Mouse (Mus musculus) lung, embryonic 14.5 days (tissue): ENCODE measurements around the gene Timd2. TPM values are rescaled to one million over a fixed set of nuclear protein-coding genes. Genes with fewer than 3 reads are reported as not detected.
A peak's percentile ranks its signal among the peaks of the same experiment; 100 is the strongest.
"Not testable (repeated sequence)": the region's sequence is repeated elsewhere in the genome, so short reads cannot be mapped to it uniquely, and the experiment has no call there.

ENCODE experiments used
- ATAC-seq: fragments of 200-750 bp; cut with Nextera tagmentation; 2 replicates; pipeline ENCODE4 v1.8.0; 2017; ENCODE audit warnings: mild to moderate bottlenecking, moderate TSS enrichment, moderate library complexity; ENCODE audit not compliant: insufficient read depth
- DNase-seq: peaks from one replicate; pipeline ENCODE4 v3.0.0-alpha.2; 2015
- H3K27ac ChIP-seq: fragments of 300-500 bp; sonication (generic); 2 replicates; pipeline ENCODE4 v1.5.1; 2014; ENCODE audit warnings: low read depth, mild to moderate bottlenecking, moderate library complexity
- H3K27me3 ChIP-seq: fragments of 300-500 bp; sonication (generic); 2 replicates; pipeline ENCODE4 v1.6.1; 2014; ENCODE audit warnings: low read length, control low read depth; ENCODE audit not compliant: insufficient read depth
- H3K36me3 ChIP-seq: fragments of 300-500 bp; sonication (generic); 2 replicates; pipeline ENCODE4 v1.6.1; 2014; ENCODE audit warnings: control low read depth; ENCODE audit not compliant: insufficient read depth
- H3K4me1 ChIP-seq: fragments of 300-500 bp; sonication (generic); 2 replicates; pipeline ENCODE4 v1.6.1; 2014; ENCODE audit warnings: antibody characterized with exemption, control low read depth; ENCODE audit not compliant: insufficient read depth
- H3K4me2 ChIP-seq: fragments of 300-500 bp; sonication (generic); 2 replicates; pipeline ENCODE4 v1.6.1; 2014; ENCODE audit warnings: mild to moderate bottlenecking
- H3K4me3 ChIP-seq: fragments of 300-500 bp; sonication (generic); 2 replicates; pipeline ENCODE4 v1.5.1; 2014; ENCODE audit warnings: low read depth, low read length
- H3K9ac ChIP-seq: fragments of 300-500 bp; sonication (generic); 2 replicates; pipeline ENCODE4 v1.6.1; 2014
- H3K9me3 ChIP-seq: fragments of 300-500 bp; sonication (generic); 2 replicates; pipeline ENCODE4 v1.6.1; 2016; ENCODE audit warnings: low read depth, low read length, control low read depth
- CTCF ChIP-seq: IDR thresholded peaks from 2 replicates; pipeline ENCODE4 v1.5.1; 2016; ENCODE audit warnings: antibody characterized with exemption, low read depth
- WGBS: fragments of 180-500 bp; shearing (Covaris S2); extraction: QIAGEN DNeasy Blood & Tissue Kit; methylation state at CpG from one replicate; pipeline ENCODE4 v1.1.7; 2014; 5-methylcytosine and 5-hydroxymethylcytosine counted together
- polyA plus RNA-seq: library from polyadenylated mRNA; unstranded; fragments of >200 nt; fragmentation: Nextera tagmentation; extraction: Ambion mirVana; gene quantifications from 2 replicates; pipeline ENCODE4 v1.2.1, GENCODE M21; 2014

Gene Timd2
- polyA plus RNA-seq, 1 experiment from 2014 or later, result not detected

- H3K27ac ChIP-seq, result no peak overlapping the region
- H3K27me3 ChIP-seq, result no peaks in the 10 kb centered on the region
- 57% methylated on average over 6 of the region's 6 CpGs for WGBS
- no peaks in the 10 kb centered on the region for H3K36me3 ChIP-seq
- no peak overlapping the region for H3K4me3 ChIP-seq
- no peak overlapping the region for H3K4me2 ChIP-seq
- TF ChIP-seq CTCF, result peak; percentile 72
- ATAC-seq, result peak; percentile 58; the same call in 1 of the 2 replicates
- H3K4me1 ChIP-seq, result no peaks in the 10 kb centered on the region
- DNase-seq, result peak; percentile 75
- no peak overlapping the region for H3K9ac ChIP-seq
- no peaks in the 10 kb centered on the region for H3K9me3 ChIP-seq
Observed at GRCm38 (mm10) chr11:46665599-46666522, 41.0 kb downstream of the Timd2 start.

DNA sequence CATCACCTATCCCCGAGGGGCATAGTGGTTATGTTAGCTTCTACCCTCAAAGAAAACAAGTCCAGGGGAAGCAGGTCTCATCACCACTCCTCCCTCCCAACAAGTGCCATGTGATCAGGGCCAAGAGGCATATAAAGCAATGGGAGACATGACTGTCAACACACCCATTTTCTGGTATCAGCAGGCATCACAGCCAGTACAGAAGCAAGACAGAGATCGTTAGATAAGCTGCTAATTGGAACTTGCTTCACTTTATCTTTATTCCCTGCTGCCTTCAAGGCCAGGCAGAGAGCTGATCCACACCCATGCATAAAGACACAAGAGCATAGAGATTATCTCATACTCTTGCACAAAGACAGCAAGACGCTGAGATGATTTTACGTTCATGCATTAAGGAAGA, 43.6 kb downstream of the Timd2 start:
- ATAC-seq (no peak), DNase-seq (no peak)
- no peaks in the 10 kb centered on the region for H3K4me1 ChIP-seq
- no peak overlapping the region for H3K9ac ChIP-seq
- no peaks in the 10 kb centered on the region for H3K36me3 ChIP-seq
- TF ChIP-seq CTCF, result no peak
- WGBS, result 60% methylated on average over 4 of the region's 4 CpGs
- no peaks in the 10 kb centered on the region for H3K9me3 ChIP-seq
- no peak overlapping the region for H3K4me2 ChIP-seq
- H3K27ac ChIP-seq, result no peak overlapping the region
- H3K27me3 ChIP-seq, result no peaks in the 10 kb centered on the region
- no peak overlapping the region for H3K4me3 ChIP-seq

DNA sequence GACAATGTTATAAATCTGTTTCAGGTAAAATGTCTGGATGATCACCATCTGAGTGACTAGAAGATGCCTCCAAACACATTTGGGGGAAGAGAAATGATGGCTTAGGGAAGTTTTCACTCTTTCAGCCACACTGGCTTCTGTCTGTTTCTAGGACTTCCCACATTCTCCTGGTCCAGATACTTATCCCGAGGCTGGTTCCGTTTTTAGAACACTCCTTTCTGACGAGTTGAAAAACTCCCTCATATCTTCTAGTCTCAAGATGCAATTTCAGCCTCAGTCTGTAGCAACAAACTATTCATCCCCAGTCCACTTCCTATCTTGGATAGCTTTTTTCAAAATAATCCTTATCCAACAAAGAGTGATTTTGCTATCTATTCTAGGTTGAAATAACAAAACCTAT, 54.4 kb downstream of the Timd2 start:
- Histone ChIP-seq H3K36me3 (no peaks in the 10 kb centered on the region), H3K9ac (no peak overlapping the region), H3K27me3 (no peaks in the 10 kb centered on the region), H3K4me3 (no peak overlapping the region), H3K4me2 (no peak overlapping the region), H3K9me3 (no peaks in the 10 kb centered on the region), H3K4me1 (no peaks in the 10 kb centered on the region), H3K27ac (no peak overlapping the region)
- no peak for ATAC-seq
- 73% methylated on average over 3 of the region's 3 CpGs for WGBS
- DNase-seq, result no peak
- TF ChIP-seq CTCF, result no peak

DNA sequence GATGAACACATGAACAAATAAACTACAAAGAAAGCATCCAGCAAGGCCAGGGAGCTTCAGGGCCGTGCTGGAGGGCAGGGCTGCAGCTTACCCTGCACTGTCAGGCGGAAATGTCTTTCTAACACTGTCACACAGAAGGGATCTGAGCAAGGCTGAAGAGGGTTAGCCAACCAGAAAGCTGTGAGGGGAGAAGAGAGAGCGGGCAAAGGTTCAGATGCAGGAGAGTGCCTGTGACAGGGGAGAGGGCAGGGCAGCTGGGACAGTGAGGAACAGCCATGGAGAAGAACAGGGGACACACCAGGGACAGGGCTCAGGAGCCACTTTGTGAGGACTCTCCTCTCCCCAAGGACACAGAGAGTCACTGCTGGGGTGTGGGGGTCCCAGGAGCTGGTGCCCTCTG, 57.2 kb downstream of the Timd2 start:
- not testable (repeated sequence) for ATAC-seq, H3K4me2 ChIP-seq, H3K9ac ChIP-seq, H3K27me3 ChIP-seq, DNase-seq, H3K36me3 ChIP-seq, H3K4me1 ChIP-seq, H3K4me3 ChIP-seq, H3K9me3 ChIP-seq, H3K27ac ChIP-seq
- 46% methylated on average over 3 of the region's 3 CpGs for WGBS

DNA sequence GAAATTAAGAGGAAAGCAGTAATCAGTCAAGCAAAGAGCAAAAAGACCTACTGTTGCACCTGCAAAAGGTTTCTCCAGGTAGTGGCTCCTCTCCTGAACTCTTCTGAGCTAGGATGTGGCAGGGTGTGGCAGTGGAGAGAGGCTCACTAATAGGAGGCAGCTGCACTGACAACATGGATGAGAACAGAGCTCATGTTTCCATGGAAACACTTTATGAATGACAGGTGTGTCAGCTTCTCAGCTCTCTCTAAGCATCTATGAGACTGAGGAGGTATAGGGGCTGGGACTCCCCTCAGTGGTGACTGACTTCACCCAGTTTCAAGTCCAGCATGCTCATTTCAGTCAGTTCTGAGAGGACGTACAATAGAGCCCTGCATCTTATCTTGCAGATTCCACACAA, 62.0 kb downstream of the Timd2 start:
- WGBS, result 60% methylated on average over 1 of the region's 1 CpGs
- H3K4me2 ChIP-seq, result no peak overlapping the region
- TF ChIP-seq CTCF, result no peak
- no peaks in the 10 kb centered on the region for H3K36me3 ChIP-seq
- DNase-seq (no peak), ATAC-seq (no peak)
- H3K4me3 ChIP-seq, result no peak overlapping the region
- no peak overlapping the region for H3K9ac ChIP-seq
- H3K27me3 ChIP-seq, result no peaks in the 10 kb centered on the region
- H3K4me1 ChIP-seq, result no peaks in the 10 kb centered on the region
- no peaks in the 10 kb centered on the region for H3K9me3 ChIP-seq
- H3K27ac ChIP-seq, result no peak overlapping the region

DNA sequence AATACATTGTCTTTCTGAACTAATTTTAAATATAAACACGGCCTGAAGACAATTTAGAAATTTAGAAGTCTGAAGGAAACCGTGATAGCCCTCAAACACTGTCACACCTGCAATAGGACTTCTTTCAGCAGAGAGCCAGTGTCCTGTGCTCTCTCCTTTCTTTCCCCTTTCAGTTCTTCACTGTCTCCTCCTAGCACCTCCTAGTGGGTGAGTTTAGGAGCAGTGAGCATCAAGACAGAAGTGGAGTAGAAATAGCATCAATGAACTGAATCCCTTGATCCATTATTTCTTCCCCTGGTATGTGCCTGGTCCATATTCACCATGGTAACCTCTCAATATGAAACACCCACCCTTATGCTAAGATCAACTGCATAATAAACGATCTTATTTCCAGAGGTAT, 70.3 kb downstream of the Timd2 start:
- H3K36me3 ChIP-seq, result no peaks in the 10 kb centered on the region
- WGBS, result 73% methylated on average over 3 of the region's 3 CpGs
- no peak for TF ChIP-seq CTCF
- DNase-seq, result no peak
- no peaks in the 10 kb centered on the region for H3K9me3 ChIP-seq
- no peak overlapping the region for H3K4me3 ChIP-seq
- no peaks in the 10 kb centered on the region for H3K27me3 ChIP-seq
- no peak overlapping the region for H3K9ac ChIP-seq
- H3K27ac ChIP-seq, result no peak overlapping the region
- H3K4me2 ChIP-seq, result no peak overlapping the region
- no peak for ATAC-seq
- no peaks in the 10 kb centered on the region for H3K4me1 ChIP-seq

DNA sequence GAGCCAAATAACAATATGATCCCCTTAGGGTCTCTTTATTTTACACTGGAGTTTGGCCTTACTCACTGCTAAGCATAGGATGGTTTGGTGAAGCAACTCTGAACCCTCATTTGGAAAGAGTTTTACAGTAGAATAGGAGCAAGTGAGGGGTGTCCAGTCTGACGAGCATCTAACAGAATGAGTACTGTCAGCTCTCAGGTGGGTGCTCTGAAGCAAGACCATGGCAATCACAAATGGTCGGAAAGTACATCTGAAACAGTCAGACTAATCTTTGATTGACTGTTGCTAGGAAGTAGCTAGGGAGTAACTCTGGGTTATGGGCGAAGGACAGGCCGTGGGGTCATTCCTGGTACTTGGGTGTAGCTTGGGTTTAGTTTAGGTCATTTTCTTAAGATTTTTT, 71.3 kb downstream of the Timd2 start:
- not testable (repeated sequence) for ATAC-seq, H3K9ac ChIP-seq, H3K36me3 ChIP-seq, H3K9me3 ChIP-seq, H3K27ac ChIP-seq, DNase-seq, H3K4me3 ChIP-seq, H3K4me1 ChIP-seq, H3K4me2 ChIP-seq, H3K27me3 ChIP-seq
- WGBS, result 92% methylated on average over 4 of the region's 4 CpGs
